Mouse (Mus musculus) testis, adult 2 months (tissue): ENCODE data around the gene Slc5a11.

Experiments
- CTCF ChIP-seq: fragments of 200-500 bp; IDR thresholded peaks from 2 replicates; pipeline ENCODE4 v1.5.1; 2012; ENCODE audit warnings: low read depth, mild to moderate bottlenecking, inconsistent platforms, low read length, moderate library complexity; ENCODE audit not compliant: control insufficient read depth, insufficient read depth, insufficient replicate concordance
- POLR2A ChIP-seq: fragments of 200-500 bp; IDR thresholded peaks from 2 replicates; pipeline ENCODE4 v1.6.1; 2012; ENCODE audit warnings: low read depth, mild to moderate bottlenecking, inconsistent platforms, low read length, moderate library complexity; ENCODE audit not compliant: control insufficient read depth

DNA sequence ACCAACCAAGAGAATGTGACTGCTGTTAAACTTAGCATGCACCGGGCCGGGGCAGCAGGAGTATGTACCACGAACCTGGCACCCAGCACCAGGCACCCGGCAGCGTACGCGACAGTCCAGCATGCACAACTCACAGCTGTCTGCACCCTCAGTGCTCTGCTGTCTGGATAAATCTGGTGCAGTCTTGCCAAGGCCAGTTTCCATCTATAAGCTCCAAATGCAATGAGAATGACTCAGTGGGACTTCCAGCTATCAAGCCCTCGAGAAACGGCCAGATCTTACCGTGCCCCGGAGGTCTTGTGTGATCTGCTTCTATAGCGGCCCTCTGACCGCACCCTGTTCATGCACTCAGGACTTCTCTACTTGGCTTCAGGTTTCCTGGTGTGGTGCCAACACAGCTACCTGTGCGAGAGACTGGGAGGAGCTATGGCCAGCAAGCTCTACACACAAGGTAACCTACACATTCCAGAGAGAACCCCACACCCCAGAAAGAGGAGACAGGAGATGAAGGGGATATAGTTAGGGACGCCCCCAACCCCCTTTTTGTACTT is 14.8 kb upstream of the Slc5a11 start:
- no peak for TF ChIP-seq POLR2A
- TF ChIP-seq CTCF: no peak
